ENCODE assay signal across 8 mouse cellular contexts in genomic region chr6:84053874-84054530, GRCm38 (mm10). TPM values are rescaled to one million over a fixed set of nuclear protein-coding genes. Genes with fewer than 3 reads are reported as not detected.
DNase-seq lines count a peak whose midpoint lies in the region; ATAC-seq and TF ChIP-seq lines count a peak whose summit lies in the region.
"Had no signal": no experiment of that assay in that cellular context is flagged by ENCODE, and none has a peak within 500 bp of the region (broad histone marks: within the 10 kb centered on the region; RNA-seq: fewer than 3 reads in every experiment).

No protein-coding gene starts in this region.

- WGBS in liver, adult 2 months, result 75% methylated on average over 9 of the region's 9 CpGs
- 60% methylated on average over 9 of the region's 9 CpGs for WGBS in liver, postnatal 0 days (ENCODE audit: insufficient replicate concordance)
- WGBS in heart, embryonic 10.5 days, result 60% methylated on average over 9 of the region's 9 CpGs
- WGBS in kidney, embryonic 14.5 days, result 76% methylated on average over 9 of the region's 9 CpGs

- no peak for DNase-seq in liver, adult 2 months (ENCODE audit: extremely low read depth, low read depth, low spot score)
- no peak for DNase-seq in liver, postnatal 0 days
- peak; percentile 76 for DNase-seq in heart, embryonic 10.5 days (ENCODE audit: low spot score)
- peak; percentile 49 for DNase-seq in lung, postnatal 36 days
- DNase-seq in cerebellum, adult 11-12 months, result no peak
- DNase-seq in cerebellum, adult 11 months, result no peak
- DNase-seq: gastrocnemius, postnatal 14 days had no signal

- no peak for TF ChIP-seq POLR2A in liver, adult 2 months (IDR thresholded peaks at IDR 0.05; ENCODE audit: extremely low read depth, insufficient read depth, low read length)

- no peaks in the 10 kb centered on the region for H3K4me1 ChIP-seq in liver, adult 2 months (ENCODE audit: control insufficient read depth, insufficient read depth, low read length)
- H3K4me1 ChIP-seq in liver, postnatal 0 days (ENCODE audit: insufficient read depth), result no peaks in the 10 kb centered on the region
- H3K4me1 ChIP-seq in heart, embryonic 10.5 days, result peaks cover 45% of the 10 kb centered on the region
- no peaks in the 10 kb centered on the region for H3K4me1 ChIP-seq in kidney, embryonic 14.5 days (ENCODE audit: control insufficient read depth, insufficient read depth, low read length)

- no peaks in the 10 kb centered on the region for H3K9me3 ChIP-seq in liver, postnatal 0 days (ENCODE audit: low read length)
- H3K9me3 ChIP-seq in heart, embryonic 10.5 days, result no peaks in the 10 kb centered on the region
- no peaks in the 10 kb centered on the region for H3K9me3 ChIP-seq in kidney, embryonic 14.5 days (ENCODE audit: control insufficient read depth, low read length)

- TF ChIP-seq CTCF in liver, adult 2 months (IDR thresholded peaks at IDR 0.05; ENCODE audit: low read depth, low read length), result no peak
- no peak for TF ChIP-seq CTCF in liver, postnatal 0 days (IDR thresholded peaks at IDR 0.05; ENCODE audit: low read depth)

- ATAC-seq in liver, postnatal 0 days, result no peak
- ATAC-seq in kidney, embryonic 14.5 days (ENCODE audit: low FRiP score, low TSS enrichment), result no peak

- H3K79me2 ChIP-seq in liver, adult 2 months (ENCODE audit: control insufficient read depth, insufficient read depth, low read length), result no peaks in the 10 kb centered on the region

- peak overlapping the region; percentile 39; the same call in 1 of the 2 replicates for H3K27ac ChIP-seq in liver, adult 2 months (replicated peaks; ENCODE audit: insufficient read depth, low read depth, low read length)
- no peak overlapping the region for H3K27ac ChIP-seq in liver, postnatal 0 days (ENCODE audit: low read depth)
- H3K27ac ChIP-seq in heart, embryonic 10.5 days, result peak overlapping the region; percentile 80
- H3K27ac ChIP-seq in kidney, embryonic 14.5 days (ENCODE audit: low read depth, low read length), result peak overlapping the region; percentile 37; the same call in 1 of the 2 replicates

- TF ChIP-seq EP300 in liver, postnatal 0 days (IDR thresholded peaks at IDR 0.05; ENCODE audit: low read depth), result no peak

- no peaks in the 10 kb centered on the region for H3K27me3 ChIP-seq in liver, adult 2 months (ENCODE audit: control insufficient read depth, insufficient read depth, low read length)
- no peaks in the 10 kb centered on the region for H3K27me3 ChIP-seq in liver, postnatal 0 days (ENCODE audit: insufficient read depth, low read length)
- H3K27me3 ChIP-seq in heart, embryonic 10.5 days (ENCODE audit: insufficient read depth, poor library complexity, severe bottlenecking), result no peaks in the 10 kb centered on the region
- H3K27me3 ChIP-seq in kidney, embryonic 14.5 days (ENCODE audit: control insufficient read depth, insufficient read depth, low read length), result no peaks in the 10 kb centered on the region

- no peak overlapping the region for H3K4me2 ChIP-seq in liver, postnatal 0 days (ENCODE audit: low read depth, low read length)
- no peak overlapping the region for H3K4me2 ChIP-seq in kidney, embryonic 14.5 days (replicated peaks; ENCODE audit: low read depth, low read length)

- no peak overlapping the region for H3K9ac ChIP-seq in liver, adult 2 months (ENCODE audit: low read depth, low read length)
- H3K9ac ChIP-seq in liver, postnatal 0 days (replicated peaks), result no peak overlapping the region
- no peak overlapping the region for H3K9ac ChIP-seq in kidney, embryonic 14.5 days (ENCODE audit: low read depth, low read length)

- H3K36me3 ChIP-seq in liver, adult 2 months (ENCODE audit: control insufficient read depth, insufficient read depth, low read length), result no peaks in the 10 kb centered on the region
- no peaks in the 10 kb centered on the region for H3K36me3 ChIP-seq in liver, postnatal 0 days (replicated peaks; ENCODE audit: insufficient read depth, low read length)
- H3K36me3 ChIP-seq in heart, embryonic 10.5 days, result no peaks in the 10 kb centered on the region
- no peaks in the 10 kb centered on the region for H3K36me3 ChIP-seq in kidney, embryonic 14.5 days (ENCODE audit: control insufficient read depth, insufficient read depth, low read length)

- no peak overlapping the region for H3K4me3 ChIP-seq in liver, adult 2 months (ENCODE audit: insufficient read depth, low read depth, low read length)
- H3K4me3 ChIP-seq in liver, postnatal 0 days (ENCODE audit: low read depth, low read length), result no peak overlapping the region
- no peak overlapping the region for H3K4me3 ChIP-seq in heart, embryonic 10.5 days
- H3K4me3 ChIP-seq in kidney, embryonic 14.5 days (ENCODE audit: low read length), result no peak overlapping the region

RNA-seq across cellular contexts. Expression of gene Dysf, which starts 45.6 kb away (rescaled TPM):
- 2.4 and 4.5 TPM in 2 replicates for total RNA-seq in liver, adult 2 months (2014; rRNA removed)
- 2.8 and 3.3 TPM in 2 replicates for polyA plus RNA-seq in liver, adult 2 months (2012; rRNA removed)
- 2.0 and 2.7 TPM in 2 replicates for polyA plus RNA-seq in liver, postnatal 0 days (2015; fragmentation: Nextera tagmentation; extraction: Ambion mirVana)
- polyA plus RNA-seq in heart, embryonic 10.5 days (2016; fragmentation: Nextera tagmentation; extraction: Ambion mirVana), result 13.7 and 18.0 TPM in 2 replicates
- 12.4 and 17.3 TPM in 2 replicates for polyA plus RNA-seq in kidney, embryonic 14.5 days (2014; fragmentation: Nextera tagmentation; extraction: Ambion mirVana)

Comparison
In these comparisons a context has a peak if more than half of its experiments do, and no peak if none do; other contexts are left out.
1. DNase-seq: peak in heart, embryonic 10.5 days (single experiment) and lung, postnatal 36 days (single experiment); none in liver, adult 2 months (single experiment), liver, postnatal 0 days (single experiment), cerebellum, adult 11-12 months (single experiment) and cerebellum, adult 11 months (single experiment).